Mouse (Mus musculus): Measurements from ENCODE around the gene Tmprss7. TPM values are rescaled to one million over a fixed set of nuclear protein-coding genes. Genes with fewer than 3 reads are reported as not detected.

The Tmprss7 gene
- 0.83 and 1.1 TPM in 2 replicates for polyA plus RNA-seq (2015; fragmentation: Nextera tagmentation; extraction: Ambion mirVana)

DNA sequence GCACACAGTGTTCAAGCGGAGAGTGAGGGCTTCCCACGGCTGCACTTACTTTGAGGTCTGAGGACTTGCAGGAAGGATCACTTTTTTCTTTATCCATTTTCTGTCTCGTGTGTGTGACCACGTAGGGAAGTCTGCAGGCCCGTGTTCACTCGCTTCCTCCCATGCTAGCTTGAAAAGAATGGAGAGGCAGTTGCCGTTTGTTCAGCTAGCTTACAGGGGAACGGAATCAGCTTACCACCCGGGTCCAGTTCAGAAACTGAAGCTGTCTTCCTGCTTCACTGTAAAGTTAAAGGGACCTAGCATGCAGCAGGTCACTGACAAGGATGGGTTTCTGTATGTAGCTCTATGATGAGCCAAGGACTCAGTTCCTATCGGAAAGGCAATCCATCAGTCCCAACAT, at the start of gene Tmprss7:
Tmprss7 (minus strand) TSS at position 101 of the 400 bp plus-strand sequence.
- no peak within 1 kb of the TSS for H3K4me2 ChIP-seq
- 71% methylated on average over 10 of the region's 10 CpGs for WGBS
- no peak within 1 kb of the TSS for H3K27ac ChIP-seq (replicated peaks)

DNA sequence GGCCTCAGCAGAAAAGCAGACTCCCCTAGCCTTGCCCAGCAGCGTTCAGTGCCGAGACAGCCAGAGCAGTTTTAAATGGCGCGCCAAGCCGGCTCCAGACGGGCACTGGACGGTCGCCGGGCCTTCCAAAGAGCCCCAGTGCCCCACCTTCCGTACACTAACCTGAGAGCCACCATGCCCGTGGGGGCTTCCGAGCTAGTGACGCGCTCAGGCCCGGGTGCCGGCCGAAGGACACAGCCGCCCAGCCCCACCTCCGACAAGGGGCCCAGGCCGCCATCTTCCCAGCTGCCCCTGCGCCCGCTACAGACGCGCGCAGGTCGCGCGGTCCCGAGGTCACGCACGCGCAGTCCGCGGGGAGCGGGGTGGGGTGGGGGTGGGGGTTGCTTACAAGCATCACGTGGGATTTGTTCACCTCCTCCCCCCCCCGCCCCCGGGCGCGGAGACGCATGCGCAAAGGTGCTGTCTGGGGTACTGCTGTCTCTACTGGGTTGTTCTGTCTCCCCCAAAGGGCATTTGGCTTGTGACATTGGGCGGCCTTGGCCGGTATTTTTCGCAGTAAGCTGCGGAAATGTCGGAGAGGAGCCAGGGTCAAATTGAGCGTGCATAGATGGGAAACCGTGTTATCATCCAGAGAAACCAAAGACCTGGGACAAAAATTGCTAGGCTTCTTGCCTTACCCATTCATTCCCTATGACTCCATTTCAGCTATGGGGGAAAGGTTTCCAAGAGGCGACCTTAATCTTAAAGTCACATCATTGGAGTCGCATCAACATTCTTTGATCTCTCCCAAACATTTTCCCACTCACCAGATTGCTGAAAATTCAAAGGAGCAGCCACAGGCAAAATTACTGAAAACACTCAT, 49.4 kb upstream of the Tmprss7 start, which contains the start of gene Abhd10:
Abhd10 (minus strand) TSS at position 341 of the 862 bp plus-strand sequence.
- Histone ChIP-seq H3K27me3 (no peaks in the 10 kb centered on the region), H3K4me3 (peak within 1 kb of the TSS; percentile 65), H3K27ac (replicated peaks) (peak within 1 kb of the TSS; percentile 91), H3K4me2 (peak within 1 kb of the TSS; percentile 67), H3K4me1 (replicated peaks) (peaks cover 23% of the 10 kb centered on the region), H3K36me3 (no peaks in the 10 kb centered on the region), H3K9ac (peak within 1 kb of the TSS; percentile 76), H3K9me3 (no peaks in the 10 kb centered on the region)
- peak; percentile 98 for ATAC-seq (ENCODE audit: low FRiP score, low read depth)
- WGBS: 1% methylated on average over 51 of the region's 51 CpGs

More for the DNA sequence above, at the start of gene Tmprss7:
- Histone ChIP-seq H3K9me3 (no peaks in the 10 kb centered on the region), H3K4me3 (no peak within 1 kb of the TSS), H3K9ac (no peak within 1 kb of the TSS), H3K27me3 (no peaks in the 10 kb centered on the region), H3K36me3 (no peaks in the 10 kb centered on the region), H3K4me1 (replicated peaks) (peaks cover 27% of the 10 kb centered on the region)
- ATAC-seq (ENCODE audit: low FRiP score, low read depth): no peak

DNA sequence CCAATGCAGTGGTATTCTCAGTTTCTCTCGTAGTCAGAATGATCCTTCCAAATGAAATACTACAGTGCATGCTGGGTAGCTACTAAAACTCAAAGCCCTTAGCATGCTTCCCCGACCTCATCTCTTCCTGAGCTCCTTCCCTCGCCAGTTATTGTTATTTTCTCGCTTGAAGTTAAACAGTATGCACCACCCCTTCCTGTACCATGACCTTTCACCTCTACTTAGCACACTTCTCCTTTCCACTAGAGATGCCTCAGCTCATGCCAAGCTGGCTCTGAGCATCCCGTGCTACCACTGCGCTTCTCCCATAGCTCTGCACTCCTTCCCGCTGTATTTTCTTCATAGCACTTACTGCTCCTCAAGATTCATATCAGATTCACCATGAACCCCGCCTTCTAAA, 44.4 kb upstream of the Tmprss7 start:
- Histone ChIP-seq H3K27ac (replicated peaks) (no peak overlapping the region), H3K4me3 (no peak overlapping the region), H3K36me3 (peaks cover 36% of the 10 kb centered on the region), H3K27me3 (no peaks in the 10 kb centered on the region), H3K4me1 (replicated peaks) (peaks cover 13% of the 10 kb centered on the region), H3K9ac (no peak overlapping the region), H3K4me2 (no peak overlapping the region), H3K9me3 (no peaks in the 10 kb centered on the region)
- 90% methylated on average over 8 of the region's 8 CpGs for WGBS
- ATAC-seq (ENCODE audit: low FRiP score, low read depth): no peak

GRCm38 (mm10) chr16:45736724-45737123, 43.3 kb upstream of the Tmprss7 start:
- no peak overlapping the region for H3K27ac ChIP-seq (replicated peaks)
- H3K4me1 ChIP-seq (replicated peaks): peaks cover 13% of the 10 kb centered on the region
- H3K9ac ChIP-seq: no peak overlapping the region
- H3K36me3 ChIP-seq: peaks cover 41% of the 10 kb centered on the region
- H3K9me3 ChIP-seq: no peaks in the 10 kb centered on the region
- WGBS: 93% methylated on average over 3 of the region's 3 CpGs
- no peaks in the 10 kb centered on the region for H3K27me3 ChIP-seq
- no peak for ATAC-seq (ENCODE audit: low FRiP score, low read depth)
- H3K4me3 ChIP-seq: no peak overlapping the region
- no peak overlapping the region for H3K4me2 ChIP-seq

GRCm38 (mm10) chr16:45729163-45729562, 35.7 kb upstream of the Tmprss7 start:
- Histone ChIP-seq H3K27me3 (no peaks in the 10 kb centered on the region), H3K4me1 (replicated peaks) (peaks cover 8% of the 10 kb centered on the region; the same call in 1 of the 2 replicates), H3K4me2 (no peak overlapping the region), H3K9me3 (no peaks in the 10 kb centered on the region), H3K36me3 (peaks cover 23% of the 10 kb centered on the region), H3K4me3 (no peak overlapping the region), H3K9ac (no peak overlapping the region), H3K27ac (replicated peaks) (no peak overlapping the region)
- ATAC-seq (ENCODE audit: low FRiP score, low read depth): no peak
- 80% methylated on average over 5 of the region's 5 CpGs for WGBS

DNA sequence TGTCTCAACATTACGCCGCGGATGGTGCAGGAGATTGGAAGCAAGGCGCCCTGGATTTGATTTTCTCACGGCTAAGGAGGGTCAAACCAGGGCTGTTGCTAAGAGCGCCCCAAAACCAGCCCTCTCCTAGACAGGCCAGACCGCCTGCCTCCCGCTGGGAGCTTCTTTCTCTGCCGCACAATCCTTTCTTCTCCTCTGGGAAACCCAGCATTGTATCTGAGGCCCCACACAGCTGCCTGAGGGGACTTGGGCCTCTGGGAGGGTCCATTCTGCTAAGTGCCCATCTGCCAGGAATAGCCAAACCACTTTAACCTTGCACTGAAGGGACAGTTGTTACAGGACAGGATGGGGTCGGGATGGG, 31.3 kb upstream of the Tmprss7 start:
- peaks cover 10% of the 10 kb centered on the region for H3K36me3 ChIP-seq
- peak overlapping the region; percentile 57 for H3K4me3 ChIP-seq
- H3K27me3 ChIP-seq: no peaks in the 10 kb centered on the region
- peak overlapping the region; percentile 63 for H3K4me2 ChIP-seq
- no peaks in the 10 kb centered on the region for H3K9me3 ChIP-seq
- ATAC-seq (ENCODE audit: low FRiP score, low read depth): peak; percentile 76
- H3K4me1 ChIP-seq (replicated peaks): peaks cover 39% of the 10 kb centered on the region
- WGBS: under 1% methylated on average over 10 of the region's 10 CpGs
- H3K9ac ChIP-seq: peak overlapping the region; percentile 85
- H3K27ac ChIP-seq (replicated peaks): peak overlapping the region; percentile 92

GRCm38 (mm10) chr16:45724061-45724741, 30.7 kb upstream of the Tmprss7 start, which contains the start of gene Tagln3:
Gene Tagln3 (minus strand): TSS chr16:45724608.
- Histone ChIP-seq H3K27me3 (no peaks in the 10 kb centered on the region), H3K9me3 (no peaks in the 10 kb centered on the region), H3K4me3 (peak within 1 kb of the TSS; percentile 57), H3K9ac (peak within 1 kb of the TSS; percentile 85), H3K4me1 (replicated peaks) (peaks cover 39% of the 10 kb centered on the region), H3K36me3 (peaks cover 15% of the 10 kb centered on the region), H3K4me2 (peak within 1 kb of the TSS; percentile 63), H3K27ac (replicated peaks) (peak within 1 kb of the TSS; percentile 92)
- WGBS: 1% methylated on average over 30 of the region's 30 CpGs
- ATAC-seq (ENCODE audit: low FRiP score, low read depth): peak; percentile 83

- Histone ChIP-seq H3K4me2 (peak overlapping the region; percentile 63), H3K9ac (peak overlapping the region; percentile 85), H3K27me3 (no peaks in the 10 kb centered on the region), H3K9me3 (no peaks in the 10 kb centered on the region), H3K4me1 (replicated peaks) (peaks cover 39% of the 10 kb centered on the region), H3K4me3 (peak overlapping the region; percentile 57), H3K36me3 (peaks cover 23% of the 10 kb centered on the region), H3K27ac (replicated peaks) (peak overlapping the region; percentile 92)
- ATAC-seq (ENCODE audit: low FRiP score, low read depth): peak; percentile 28
- 15% methylated on average over 6 of the region's 6 CpGs for WGBS
These were observed 29.9 kb upstream of the Tmprss7 start for GRCm38 (mm10) chr16:45723172-45723901.

DNA sequence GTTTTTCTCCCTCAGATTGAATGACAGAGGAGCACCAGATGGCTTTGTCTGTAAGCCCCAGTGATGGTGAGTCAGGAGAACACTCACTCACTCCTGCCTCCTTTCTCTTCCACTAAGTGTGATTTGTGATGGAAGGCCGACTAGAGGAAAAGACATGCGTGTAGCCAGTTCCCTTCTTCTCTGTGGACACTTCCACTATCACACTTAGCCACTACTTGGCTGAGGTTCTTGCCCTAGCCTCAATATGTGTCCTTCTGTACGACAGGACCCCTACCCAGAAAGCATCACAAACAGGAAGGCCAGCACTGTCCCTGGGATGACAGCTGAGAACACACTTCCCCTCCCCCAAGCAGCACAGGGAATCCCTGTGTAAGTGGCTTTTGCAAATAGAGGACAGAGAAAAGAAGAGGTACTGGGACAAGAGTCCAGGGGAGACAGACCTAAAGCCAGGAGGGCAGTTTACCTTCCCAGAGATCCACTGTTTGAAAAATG, 29.0 kb upstream of the Tmprss7 start:
- Histone ChIP-seq H3K4me3 (peak overlapping the region; percentile 57), H3K27me3 (no peaks in the 10 kb centered on the region), H3K4me2 (peak overlapping the region; percentile 63), H3K9ac (peak overlapping the region; percentile 85), H3K9me3 (no peaks in the 10 kb centered on the region), H3K36me3 (peaks cover 30% of the 10 kb centered on the region), H3K4me1 (replicated peaks) (peaks cover 39% of the 10 kb centered on the region), H3K27ac (replicated peaks) (peak overlapping the region; percentile 92)
- ATAC-seq (ENCODE audit: low FRiP score, low read depth): no peak
- 18% methylated on average over 3 of the region's 3 CpGs for WGBS

DNA sequence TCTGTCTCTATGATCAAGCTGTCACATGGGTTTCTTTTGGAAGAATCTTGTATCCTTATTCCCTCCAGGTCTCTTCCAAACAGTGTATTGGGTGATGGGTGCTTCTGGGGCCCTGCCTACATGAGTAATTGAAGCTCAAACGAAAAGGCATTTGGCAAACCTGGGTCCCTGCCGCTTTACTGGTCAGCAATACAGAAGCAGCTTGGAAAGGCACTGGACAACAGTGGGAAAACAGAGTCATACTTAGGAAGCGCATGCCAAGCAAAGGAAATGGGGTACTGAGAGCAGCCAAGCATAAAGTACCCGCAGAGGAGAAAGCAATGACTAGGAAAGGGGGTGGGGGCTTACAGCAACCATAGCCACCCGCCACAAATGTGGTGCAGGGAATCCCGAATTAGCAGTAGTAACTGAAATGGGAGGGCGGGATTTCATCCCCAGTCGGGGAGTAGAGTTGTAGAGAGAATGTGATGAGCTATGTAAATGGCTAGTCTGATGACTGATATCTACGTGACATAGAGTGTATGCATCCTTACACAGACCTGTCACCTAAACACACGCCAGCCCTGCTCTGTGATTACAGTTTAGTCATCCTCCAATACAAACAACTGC, 26.7 kb upstream of the Tmprss7 start:
- H3K4me1 ChIP-seq (replicated peaks): peaks cover 36% of the 10 kb centered on the region
- no peak overlapping the region for H3K4me3 ChIP-seq
- no peaks in the 10 kb centered on the region for H3K9me3 ChIP-seq
- peaks cover 48% of the 10 kb centered on the region for H3K36me3 ChIP-seq
- no peak overlapping the region; the same call in 1 of the 2 replicates for H3K4me2 ChIP-seq
- no peak overlapping the region for H3K9ac ChIP-seq
- H3K27ac ChIP-seq (replicated peaks): no peak overlapping the region
- 80% methylated on average over 10 of the region's 10 CpGs for WGBS
- H3K27me3 ChIP-seq: no peaks in the 10 kb centered on the region
- ATAC-seq (ENCODE audit: low FRiP score, low read depth): no peak

DNA sequence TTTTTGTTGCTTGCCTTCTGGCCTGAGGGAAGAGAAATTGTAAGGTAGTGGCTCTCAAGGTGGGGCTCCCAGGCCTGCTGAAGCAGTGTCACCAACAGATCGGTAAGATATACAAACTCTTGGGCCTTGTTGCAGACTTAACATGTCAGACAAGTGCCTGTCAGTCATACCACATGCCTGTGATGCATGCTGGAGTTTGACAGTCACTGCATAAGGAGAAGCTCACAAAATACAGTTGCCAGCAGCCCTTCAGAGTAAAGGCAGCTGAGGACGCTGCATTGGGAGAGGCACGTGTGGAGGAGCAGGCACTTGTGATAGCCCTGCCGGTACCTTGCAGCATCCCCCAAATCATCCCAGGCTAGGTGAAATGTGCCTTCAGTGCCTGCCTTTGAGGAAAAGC, 24.8 kb upstream of the Tmprss7 start:
- Histone ChIP-seq H3K4me3 (no peak overlapping the region), H3K36me3 (peaks cover 48% of the 10 kb centered on the region), H3K4me2 (no peak overlapping the region), H3K27ac (replicated peaks) (no peak overlapping the region), H3K4me1 (replicated peaks) (peaks cover 31% of the 10 kb centered on the region), H3K9ac (no peak overlapping the region), H3K27me3 (no peaks in the 10 kb centered on the region), H3K9me3 (no peaks in the 10 kb centered on the region)
- ATAC-seq (ENCODE audit: low FRiP score, low read depth): no peak
- 95% methylated on average over 4 of the region's 4 CpGs for WGBS

All from hindbrain, embryonic 15.5 days (tissue).